Mouse (Mus musculus) lung, embryonic 16.5 days (tissue): ENCODE data around the gene Hspbap1. TPM values are rescaled to one million over a fixed set of nuclear protein-coding genes. Genes with fewer than 3 reads are reported as not detected.
A peak's percentile ranks its signal among the peaks of the same experiment; 100 is the strongest.

Source experiments
- ATAC-seq: fragments of 200-750 bp; cut with Nextera tagmentation; 2 replicates; pipeline ENCODE4 v1.8.0; 2017; ENCODE audit warnings: low read depth, mild to moderate bottlenecking, moderate library complexity
- H3K27ac ChIP-seq: fragments of 300-500 bp; sonication (generic); 2 replicates; pipeline ENCODE4 v1.5.1; 2014; ENCODE audit warnings: mild to moderate bottlenecking, control low read depth, low read length
- H3K27me3 ChIP-seq: fragments of 300-500 bp; sonication (generic); 2 replicates; pipeline ENCODE4 v1.6.1; 2014; ENCODE audit warnings: low read depth, low read length, mixed read lengths; ENCODE audit not compliant: control insufficient read depth, insufficient read depth
- H3K36me3 ChIP-seq: fragments of 300-500 bp; sonication (generic); 2 replicates; pipeline ENCODE4 v1.6.1; 2014; ENCODE audit warnings: low read length; ENCODE audit not compliant: control insufficient read depth, insufficient read depth
- H3K4me1 ChIP-seq: fragments of 300-500 bp; sonication (generic); replicated peaks from 2 replicates; pipeline ENCODE4 v1.6.1; 2014; ENCODE audit warnings: low read length, mixed read lengths; ENCODE audit not compliant: control insufficient read depth, insufficient read depth
- H3K4me2 ChIP-seq: fragments of 300-500 bp; sonication (generic); 2 replicates; pipeline ENCODE4 v1.6.1; 2014; ENCODE audit warnings: low read depth, low read length, control low read depth
- H3K4me3 ChIP-seq: fragments of 300-500 bp; sonication (generic); 2 replicates; pipeline ENCODE4 v1.5.1; 2014; ENCODE audit warnings: mild to moderate bottlenecking, low read length, control low read depth
- H3K9ac ChIP-seq: fragments of 300-500 bp; sonication (generic); 2 replicates; pipeline ENCODE4 v1.6.1; 2014; ENCODE audit warnings: low read length, control low read depth
- H3K9me3 ChIP-seq: fragments of 300-500 bp; sonication (generic); 2 replicates; pipeline ENCODE4 v1.6.1; 2016; ENCODE audit warnings: low read length; ENCODE audit not compliant: control insufficient read depth
- WGBS: fragments of 180-500 bp; shearing (Covaris S2); extraction: QIAGEN DNeasy Blood & Tissue Kit; methylation state at CpG from one replicate; pipeline ENCODE4 v1.1.7; 2014; 5-methylcytosine and 5-hydroxymethylcytosine counted together
- polyA plus RNA-seq: library from polyadenylated mRNA; unstranded; fragments of >200 nt; fragmentation: Nextera tagmentation; extraction: Ambion mirVana; gene quantifications from 2 replicates; pipeline ENCODE4 v1.2.1, GENCODE M21; 2015

Gene Hspbap1
- polyA plus RNA-seq, 1 experiment from 2014 or later, result 13.3 TPM

DNA sequence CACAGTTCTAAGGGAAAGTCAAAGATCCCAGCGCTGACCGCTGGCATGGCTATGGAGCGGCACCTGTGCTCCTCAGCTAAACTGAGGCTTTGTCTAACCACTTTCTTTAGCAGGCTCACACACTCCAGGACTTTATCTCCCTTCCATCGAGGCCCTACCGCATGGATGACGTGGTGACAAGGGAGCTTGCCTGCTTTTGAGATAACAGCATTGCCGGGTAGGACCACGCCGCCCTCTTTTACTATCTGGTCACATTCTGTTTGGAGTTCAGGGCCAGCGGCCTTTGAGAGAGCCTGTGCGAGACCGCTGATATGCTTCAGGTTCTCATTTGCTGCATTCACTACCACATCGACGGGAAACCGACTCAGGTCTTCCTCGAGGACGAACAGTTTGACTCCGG, 86.6 kb downstream of the Hspbap1 start:
- H3K4me3 ChIP-seq, result no peak overlapping the region
- no peaks in the 10 kb centered on the region for H3K4me1 ChIP-seq
- no peaks in the 10 kb centered on the region for H3K9me3 ChIP-seq
- H3K9ac ChIP-seq, result no peak overlapping the region
- 78% methylated on average over 18 of the region's 18 CpGs for WGBS
- no peaks in the 10 kb centered on the region for H3K36me3 ChIP-seq
- no peaks in the 10 kb centered on the region for H3K27me3 ChIP-seq
- ATAC-seq, result no peak
- no peak overlapping the region for H3K27ac ChIP-seq
- no peak overlapping the region for H3K4me2 ChIP-seq

DNA sequence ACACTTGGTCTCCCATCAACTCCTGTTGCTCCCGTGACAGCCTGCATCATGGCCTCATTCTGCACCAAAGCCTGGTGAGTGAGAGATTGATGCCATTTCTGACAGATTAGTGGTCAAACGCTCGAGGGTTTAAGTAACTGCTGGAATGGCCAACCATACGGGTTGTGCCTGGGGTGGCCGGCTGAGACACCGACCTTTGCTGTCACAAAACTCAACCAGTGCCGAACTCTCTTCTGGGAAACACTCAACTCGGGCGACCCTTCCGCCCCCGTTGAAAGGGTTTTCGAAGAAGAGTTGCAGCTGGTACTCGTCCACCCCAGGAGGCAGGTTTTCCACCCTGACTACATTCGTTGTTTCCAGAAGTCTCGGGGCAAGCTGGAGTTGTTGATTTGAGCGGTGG, 90.1 kb downstream of the Hspbap1 start:
- peak; percentile 43; the same call in 1 of the 2 replicates for ATAC-seq
- Histone ChIP-seq H3K9me3 (no peaks in the 10 kb centered on the region), H3K4me1 (no peaks in the 10 kb centered on the region), H3K4me2 (no peak overlapping the region), H3K27ac (no peak overlapping the region), H3K9ac (no peak overlapping the region), H3K27me3 (no peaks in the 10 kb centered on the region), H3K36me3 (no peaks in the 10 kb centered on the region), H3K4me3 (no peak overlapping the region)
- 47% methylated on average over 16 of the region's 16 CpGs for whole genome bisulfite sequencing

DNA sequence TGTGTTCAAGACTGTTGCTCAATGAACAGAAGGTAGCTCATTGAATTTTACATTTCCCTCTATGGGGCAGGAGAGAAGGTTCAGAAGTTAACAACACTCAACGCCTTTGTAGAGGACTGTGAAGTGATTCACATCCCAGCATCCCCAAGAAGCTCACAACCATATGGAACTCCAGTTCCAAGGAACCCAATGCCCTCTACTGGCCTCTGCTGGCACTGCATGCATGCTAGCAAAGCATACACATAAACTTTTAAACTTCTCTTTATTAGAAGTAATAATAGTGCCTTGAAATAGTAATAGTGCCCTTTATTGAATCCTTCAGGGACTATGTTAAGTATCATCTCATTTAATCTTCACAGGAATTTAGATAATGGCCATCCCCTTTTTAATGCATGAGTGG, 91.9 kb downstream of the Hspbap1 start:
- no peaks in the 10 kb centered on the region for H3K4me1 ChIP-seq
- H3K9ac ChIP-seq, result no peak overlapping the region
- H3K4me3 ChIP-seq, result no peak overlapping the region
- ATAC-seq, result no peak
- no peak overlapping the region for H3K27ac ChIP-seq
- no peak overlapping the region for H3K4me2 ChIP-seq
- no peaks in the 10 kb centered on the region for H3K36me3 ChIP-seq
- 70% methylated on average over 1 of the region's 1 CpGs for WGBS
- no peaks in the 10 kb centered on the region for H3K27me3 ChIP-seq
- H3K9me3 ChIP-seq, result no peaks in the 10 kb centered on the region

DNA sequence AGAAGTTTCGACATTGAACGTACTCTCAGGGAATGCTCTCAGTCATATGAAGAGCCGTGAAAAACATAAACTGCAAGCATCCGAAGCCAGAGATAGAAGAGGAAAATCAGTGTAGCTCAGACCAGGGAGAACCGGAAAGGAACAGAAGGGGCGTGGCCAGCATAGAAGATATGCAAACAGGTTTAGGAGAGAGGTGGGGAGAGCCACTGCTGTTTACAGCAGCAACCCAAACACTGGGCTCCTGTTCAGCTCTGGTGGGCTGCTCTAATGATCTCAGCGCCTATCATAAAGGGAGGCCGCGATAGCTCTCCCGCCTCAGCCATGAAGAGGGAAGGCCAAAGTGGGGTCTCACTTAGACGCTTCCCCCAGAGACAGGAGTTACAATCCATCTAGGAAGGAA, 97.6 kb downstream of the Hspbap1 start:
- Histone ChIP-seq H3K4me2 (no peak overlapping the region), H3K4me1 (peaks cover 5% of the 10 kb centered on the region), H3K36me3 (no peaks in the 10 kb centered on the region), H3K9me3 (no peaks in the 10 kb centered on the region), H3K4me3 (no peak overlapping the region), H3K27me3 (peaks cover 9% of the 10 kb centered on the region), H3K27ac (no peak overlapping the region), H3K9ac (no peak overlapping the region)
- WGBS, result 60% methylated on average over 11 of the region's 11 CpGs
- no peak for ATAC-seq

DNA sequence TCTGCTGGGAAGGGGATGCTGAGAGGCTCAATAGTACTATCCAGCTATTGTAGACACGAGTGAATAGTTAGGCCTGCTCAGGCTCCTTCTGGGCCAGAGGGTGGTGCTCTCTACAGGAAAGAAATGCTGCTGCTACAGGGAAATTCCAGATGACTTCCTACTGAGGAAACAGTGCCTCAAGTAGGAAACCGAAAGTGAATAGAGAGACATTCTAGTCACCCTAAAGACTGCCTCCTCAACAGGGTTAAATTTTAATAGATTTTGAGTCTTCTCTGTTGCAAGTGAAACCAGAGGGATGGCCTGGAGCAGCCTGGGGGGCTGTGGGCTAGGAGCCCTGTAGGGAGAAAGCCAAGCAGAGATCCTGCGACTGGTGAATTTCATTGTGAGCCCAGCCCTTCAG, 99.0 kb downstream of the Hspbap1 start:
- no peak for ATAC-seq
- WGBS, result 28% methylated on average over 3 of the region's 3 CpGs
- Histone ChIP-seq H3K4me3 (peak overlapping the region; percentile 25; the same call in 1 of the 2 replicates), H3K27me3 (peaks cover 9% of the 10 kb centered on the region), H3K27ac (0 out of 2 replicates have a peak overlapping the region, but pooled peaks have one; percentile 19), H3K9me3 (no peaks in the 10 kb centered on the region), H3K4me2 (peak overlapping the region; percentile 34), H3K4me1 (peaks cover 5% of the 10 kb centered on the region), H3K9ac (no peak overlapping the region), H3K36me3 (no peaks in the 10 kb centered on the region)

DNA sequence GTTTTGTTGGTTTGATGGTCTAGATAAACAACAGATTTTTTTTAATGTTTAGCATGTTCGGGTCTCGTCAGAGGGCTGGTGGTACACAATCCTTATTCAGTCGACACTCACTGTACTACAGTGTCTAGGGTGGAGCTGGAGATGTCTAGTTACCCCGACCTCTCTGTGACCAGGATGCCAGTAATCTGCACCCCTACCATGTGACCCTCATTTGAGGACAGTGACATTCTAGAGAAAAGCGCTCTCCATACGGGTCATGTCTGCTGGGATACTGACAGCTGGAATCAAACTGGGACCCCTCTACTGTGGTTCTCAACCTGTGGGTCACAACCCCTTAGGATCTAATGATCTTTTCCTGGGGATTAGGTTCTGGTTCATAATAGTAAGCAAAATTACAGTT, 99.5 kb downstream of the Hspbap1 start:
- H3K4me1 ChIP-seq, result peaks cover 5% of the 10 kb centered on the region
- no peak overlapping the region for H3K27ac ChIP-seq
- H3K9ac ChIP-seq, result no peak overlapping the region
- 62% methylated on average over 6 of the region's 6 CpGs for WGBS
- H3K36me3 ChIP-seq, result no peaks in the 10 kb centered on the region
- no peaks in the 10 kb centered on the region for H3K9me3 ChIP-seq
- no peak for ATAC-seq
- peaks cover 9% of the 10 kb centered on the region for H3K27me3 ChIP-seq
- H3K4me2 ChIP-seq, result no peak overlapping the region
- no peak overlapping the region for H3K4me3 ChIP-seq

DNA sequence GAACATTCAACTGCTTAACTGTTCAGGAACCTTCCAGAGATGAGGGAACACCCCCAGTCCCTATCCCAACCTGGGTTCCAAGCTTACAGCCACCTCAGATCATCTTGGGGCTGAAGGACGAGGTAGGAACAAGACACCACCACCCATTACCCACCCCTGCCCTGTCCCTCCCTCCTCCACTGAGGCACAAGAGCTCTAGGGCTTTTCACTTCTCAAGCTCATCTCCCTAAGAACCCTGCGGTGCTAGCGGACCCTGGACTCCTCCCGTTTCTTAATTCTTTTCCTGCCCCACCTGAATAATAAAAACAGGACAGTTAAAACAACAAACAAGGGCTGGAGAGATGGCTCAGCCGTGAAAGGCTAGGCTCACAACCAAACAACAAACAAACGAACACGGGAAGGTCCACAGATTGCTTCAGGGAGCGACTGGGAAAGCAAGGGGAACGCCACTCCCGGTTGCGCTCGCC, 100.4 kb downstream of the Hspbap1 start:
- peak overlapping the region; percentile 88 for H3K4me2 ChIP-seq
- H3K4me3 ChIP-seq, result peak overlapping the region; percentile 85
- ATAC-seq, result 0 out of 2 replicates have a peak, but pooled peaks have one; percentile 21
- 4% methylated on average over 12 of the region's 12 CpGs for WGBS
- peaks cover 5% of the 10 kb centered on the region for H3K4me1 ChIP-seq
- H3K9me3 ChIP-seq, result no peaks in the 10 kb centered on the region
- H3K27ac ChIP-seq, result no peak overlapping the region
- peak overlapping the region; percentile 81 for H3K9ac ChIP-seq
- peaks cover 9% of the 10 kb centered on the region for H3K27me3 ChIP-seq
- no peaks in the 10 kb centered on the region for H3K36me3 ChIP-seq

DNA sequence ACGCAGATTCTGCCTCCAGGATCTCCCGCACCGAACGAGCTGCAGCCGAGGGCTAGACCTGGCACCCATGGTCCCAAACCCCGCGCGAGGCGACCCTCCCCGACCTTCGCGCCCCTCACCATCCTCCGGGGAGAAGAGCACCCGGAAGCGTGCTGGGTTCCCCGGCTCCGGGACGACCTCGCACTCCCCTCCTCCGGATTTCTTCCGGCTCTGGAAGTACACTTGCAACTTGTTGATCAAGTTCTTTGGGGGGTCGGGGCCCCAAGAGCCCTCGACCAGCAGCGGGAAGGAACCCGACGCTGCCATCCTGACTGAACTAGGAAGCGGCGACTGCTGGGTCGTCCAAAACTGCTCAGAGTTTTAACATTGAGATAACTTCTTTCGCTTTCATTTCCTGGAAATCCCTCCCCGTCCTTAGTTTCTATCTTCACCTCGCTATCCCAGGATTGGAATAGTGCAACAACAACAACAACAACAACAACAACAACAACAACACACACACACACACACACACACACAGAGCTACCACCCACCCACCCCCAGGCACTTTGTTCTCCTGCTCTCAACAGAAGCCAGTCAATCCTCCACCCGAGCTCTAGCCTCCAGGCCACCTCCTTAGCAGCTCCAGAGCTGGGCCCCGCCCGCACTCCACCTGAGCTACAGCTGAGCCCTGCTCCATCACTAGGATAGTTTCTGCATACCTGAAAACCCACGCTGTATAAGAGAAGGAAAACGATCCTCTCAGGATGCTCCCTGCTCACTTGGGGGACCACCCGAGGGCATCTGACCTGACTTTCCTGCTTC, 101.1 kb downstream of the Hspbap1 start, which contains the start of gene Parp14:
Gene Parp14, minus strand, starts transcription at position 497 of the 804 bp plus-strand sequence.
- Histone ChIP-seq H3K27me3 (peaks cover 9% of the 10 kb centered on the region), H3K4me3 (peak within 1 kb of the TSS; percentile 85), H3K9me3 (no peaks in the 10 kb centered on the region), H3K9ac (peak within 1 kb of the TSS; percentile 81), H3K4me1 (peaks cover 5% of the 10 kb centered on the region), H3K27ac (no peak within 1 kb of the TSS; the same call in 1 of the 2 replicates), H3K36me3 (no peaks in the 10 kb centered on the region), H3K4me2 (peak within 1 kb of the TSS; percentile 88)
- WGBS, result under 1% methylated on average over 38 of the region's 38 CpGs
- peak; percentile 76 for ATAC-seq

DNA sequence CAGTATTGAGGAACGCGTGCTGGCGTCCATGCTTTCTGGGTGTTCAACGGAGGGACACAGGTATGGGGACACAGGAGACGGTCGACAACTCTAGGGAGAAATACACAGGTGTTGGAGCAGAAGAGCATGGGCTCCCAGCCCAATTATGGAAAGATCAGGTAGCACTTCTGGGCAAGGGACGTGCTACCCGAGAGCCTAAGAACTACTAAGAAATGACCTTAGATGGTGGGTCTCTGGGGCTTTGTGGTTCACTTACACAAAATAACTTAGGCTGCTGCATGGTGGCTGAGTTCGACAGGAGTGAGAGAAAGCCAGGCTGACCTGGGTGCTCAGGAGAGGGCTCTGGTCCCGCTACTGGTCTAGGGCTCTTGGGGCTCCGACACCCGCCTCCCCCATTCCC, 101.7 kb downstream of the Hspbap1 start:
- H3K27me3 ChIP-seq, result peaks cover 9% of the 10 kb centered on the region
- H3K4me2 ChIP-seq, result peak overlapping the region; percentile 88
- ATAC-seq, result no peak
- H3K9ac ChIP-seq, result peak overlapping the region; percentile 81; the same call in 1 of the 2 replicates
- peaks cover 5% of the 10 kb centered on the region for H3K4me1 ChIP-seq
- H3K9me3 ChIP-seq, result no peaks in the 10 kb centered on the region
- H3K4me3 ChIP-seq, result peak overlapping the region; percentile 85
- WGBS, result 18% methylated on average over 12 of the region's 12 CpGs
- H3K27ac ChIP-seq, result no peak overlapping the region
- H3K36me3 ChIP-seq, result no peaks in the 10 kb centered on the region
